Mouse (Mus musculus): ENCODE data around the gene Nr5a2.

- TF ChIP-seq CTCF (conservative IDR thresholded peaks at IDR 0.05; ENCODE audit: insufficient read depth, insufficient read length, low read depth, low read length), result no peak
- no peak for TF ChIP-seq POLR2A (IDR thresholded peaks at IDR 0.05; ENCODE audit: low read depth, low read length)
Measured at GRCm38 (mm10) chr1:136958185-136958584, 2.1 kb downstream of the Nr5a2 start.
